Mouse (Mus musculus): ENCODE results near the gene Mog.
A peak's percentile ranks its signal among the peaks of the same experiment; 100 is the strongest.

The Mog gene

GRCm38 (mm10) chr17:37022628-37023576 is at the start of gene Mog:
Gene Mog (minus strand): TSS chr17:37023398.
- DNase-seq (ENCODE audit: low spot score in 2 of 2), result no peak

GRCm38 (mm10) chr17:37072730-37073276 is 49.6 kb upstream of the Mog start:
- DNase-seq (ENCODE audit: low spot score in 2 of 2), result no peak

GRCm38 (mm10) chr17:37072080-37072729 is 49.0 kb upstream of the Mog start:
- DNase-seq (ENCODE audit: low spot score in 2 of 2), result no peak

- no peak for DNase-seq (ENCODE audit: low spot score in 2 of 2)
Observed at GRCm38 (mm10) chr17:37070121-37070520, 46.9 kb upstream of the Mog start.

GRCm38 (mm10) chr17:37067861-37068260 is 44.7 kb upstream of the Mog start:
- DNase-seq (ENCODE audit: low spot score in 2 of 2), result no peak

DNA sequence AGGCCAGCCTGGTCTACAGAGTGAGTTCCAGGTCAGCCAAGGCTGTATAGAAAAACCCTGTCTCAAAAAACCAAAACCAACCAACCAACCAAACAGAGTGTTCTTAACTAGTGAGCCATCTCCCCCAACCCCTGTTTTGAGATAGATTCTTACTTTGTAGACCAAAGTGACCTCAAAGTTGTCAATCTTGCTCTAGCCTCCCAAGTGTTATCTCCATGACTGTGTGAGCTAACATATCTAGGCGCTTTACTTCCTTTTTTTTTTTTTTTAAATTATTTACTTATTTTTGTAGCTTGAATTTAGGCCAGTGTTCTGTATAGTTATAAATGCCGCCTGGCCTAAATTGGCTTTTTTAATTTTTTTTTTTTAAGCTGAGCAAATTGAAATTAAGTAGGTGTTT is 42.8 kb upstream of the Mog start:
- DNase-seq (ENCODE audit: low spot score in 2 of 2), result no peak

GRCm38 (mm10) chr17:37063686-37064495 is 40.7 kb upstream of the Mog start:
- DNase-seq (ENCODE audit: low spot score in 2 of 2), result no peak

GRCm38 (mm10) chr17:37063063-37063462 is 39.9 kb upstream of the Mog start:
- DNase-seq (ENCODE audit: low spot score in 2 of 2), result no peak

GRCm38 (mm10) chr17:37062101-37062641 is 39.0 kb upstream of the Mog start:
- DNase-seq (ENCODE audit: low spot score in 2 of 2), result no peak

GRCm38 (mm10) chr17:37061435-37061834 is 38.2 kb upstream of the Mog start:
- DNase-seq (ENCODE audit: low spot score in 2 of 2), result no peak

- DNase-seq (ENCODE audit: low spot score in 2 of 2), result no peak
Observed at GRCm38 (mm10) chr17:37056957-37057356, 33.8 kb upstream of the Mog start.

- DNase-seq (ENCODE audit: low spot score in 2 of 2), result no peak
Observed at GRCm38 (mm10) chr17:37051745-37052144, 28.5 kb upstream of the Mog start.

DNA sequence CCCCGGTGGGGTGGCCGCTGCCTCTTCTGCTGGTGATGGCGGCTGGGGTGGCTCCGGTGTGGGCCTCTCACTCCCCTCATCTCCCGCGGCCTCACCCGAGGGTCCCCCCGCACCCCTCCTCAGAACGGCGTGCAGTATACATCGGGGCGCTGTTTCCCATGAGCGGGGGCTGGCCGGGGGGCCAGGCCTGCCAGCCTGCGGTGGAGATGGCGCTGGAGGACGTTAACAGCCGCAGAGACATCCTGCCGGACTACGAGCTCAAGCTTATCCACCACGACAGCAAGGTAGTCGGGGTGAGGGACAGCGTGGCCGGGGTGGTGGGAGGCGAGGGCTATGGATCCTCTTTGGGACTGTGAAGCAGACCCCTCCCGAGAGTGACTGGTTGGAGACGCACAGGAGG is 27.7 kb upstream of the Mog start:
- no peak for DNase-seq (ENCODE audit: low spot score in 2 of 2)

GRCm38 (mm10) chr17:37050399-37050798 is 27.2 kb upstream of the Mog start:
- peak in 1 of 2 experiments; percentile 30 for DNase-seq (ENCODE audit: low spot score in 2 of 2)

DNA sequence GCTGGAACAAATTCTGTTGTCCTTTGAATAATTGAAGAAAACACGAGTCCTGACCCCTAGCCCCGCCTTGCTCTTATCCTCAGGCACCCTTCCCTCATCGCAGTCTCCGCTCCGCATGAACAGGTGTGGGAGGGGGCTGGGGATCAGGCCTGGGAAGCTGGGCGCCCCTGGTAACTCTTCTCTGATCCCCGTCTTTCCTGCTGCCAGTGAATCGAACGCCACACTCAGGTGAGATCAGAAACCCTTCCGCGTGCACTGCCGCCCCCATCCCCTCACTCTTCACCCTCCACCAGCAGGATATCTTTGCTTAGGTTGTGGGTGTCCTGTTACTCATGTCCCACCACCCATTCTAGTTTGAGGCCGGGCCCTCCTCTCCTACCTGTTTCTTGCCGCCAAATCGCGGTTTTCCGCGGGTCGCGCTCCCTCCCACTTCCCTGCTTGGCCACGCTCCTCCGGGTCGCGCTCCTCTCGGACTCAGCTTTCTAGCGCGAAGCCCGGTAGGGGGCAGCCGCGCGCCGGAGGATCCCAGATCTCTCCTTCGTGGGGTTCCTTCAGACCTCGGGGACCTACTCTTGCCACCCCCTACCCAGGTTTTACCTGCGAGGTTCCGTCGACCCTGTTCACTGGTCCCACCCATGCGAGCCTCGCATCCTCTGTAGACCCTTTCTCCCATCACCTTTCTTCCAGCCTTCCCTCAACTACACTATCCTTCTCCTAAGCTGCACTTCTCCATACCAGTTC is 26.5 kb upstream of the Mog start:
- peak in 1 of 2 experiments; percentile 50 for DNase-seq (ENCODE audit: low spot score in 2 of 2)

GRCm38 (mm10) chr17:37048383-37048782 is 25.2 kb upstream of the Mog start:
- DNase-seq (ENCODE audit: low spot score in 2 of 2), result no peak

DNA sequence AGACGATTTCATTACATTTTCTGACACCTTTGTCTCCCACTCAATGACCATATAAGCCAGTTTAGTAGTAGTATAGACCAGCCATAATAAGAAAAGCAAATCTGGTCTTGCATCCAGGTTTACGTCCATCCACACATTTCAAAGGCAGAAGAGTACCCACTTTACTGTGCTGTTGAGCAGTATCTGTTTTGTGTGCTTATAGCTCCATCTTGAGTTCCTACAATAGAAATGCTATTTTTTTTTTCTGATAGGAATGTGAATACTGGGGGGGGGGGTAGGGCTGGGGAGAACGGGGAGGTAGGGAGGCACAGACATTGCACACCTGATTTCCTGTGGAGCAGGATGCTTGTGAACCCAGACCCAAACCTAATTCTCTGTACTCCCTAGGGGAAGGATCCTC is 24.8 kb upstream of the Mog start:
- DNase-seq (ENCODE audit: low spot score in 2 of 2), result no peak

DNA sequence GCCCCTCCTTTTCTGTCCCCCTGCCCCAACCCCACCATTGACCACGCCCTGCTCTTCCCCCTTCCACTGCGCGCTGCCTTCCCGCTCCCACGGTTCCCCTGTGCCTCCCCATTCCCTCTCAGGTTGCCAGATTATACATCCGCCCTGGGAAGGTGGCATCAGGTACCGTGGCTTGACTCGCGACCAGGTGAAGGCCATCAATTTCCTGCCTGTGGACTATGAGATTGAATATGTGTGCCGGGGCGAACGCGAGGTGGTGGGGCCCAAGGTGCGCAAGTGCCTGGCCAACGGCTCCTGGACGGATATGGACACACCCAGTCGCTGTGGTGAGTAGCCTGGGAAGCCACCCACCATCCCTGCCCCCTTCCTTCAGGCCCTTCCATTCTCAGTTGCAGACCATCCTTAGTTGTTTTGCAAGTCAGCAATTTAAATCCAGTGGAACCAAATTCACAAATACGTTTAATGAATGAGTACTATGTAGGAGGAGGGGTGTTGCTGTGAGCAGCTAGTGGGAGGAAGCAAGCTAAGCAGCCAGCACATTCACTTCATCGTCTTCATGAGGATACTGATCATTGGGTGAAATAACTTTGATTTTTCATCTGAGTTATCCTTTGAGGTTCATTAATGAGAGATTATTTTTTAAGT is 24.3 kb upstream of the Mog start:
- no peak for DNase-seq (ENCODE audit: low spot score in 2 of 2)

- peak; percentile 14 to 22 for DNase-seq (ENCODE audit: low spot score in 2 of 2)
Observed at GRCm38 (mm10) chr17:37046312-37047112, 23.3 kb upstream of the Mog start.
